Mouse (Mus musculus) embryonic facial prominence, embryonic 10.5 days (tissue): ENCODE data around the gene Eva1c. TPM values are rescaled to one million over a fixed set of nuclear protein-coding genes. Genes with fewer than 3 reads are reported as not detected.
"Not testable (repeated sequence)": the region's sequence is repeated elsewhere in the genome, so short reads cannot be mapped to it uniquely, and the experiment has no call there.

Experiments
- DNase-seq: peaks from one replicate; pipeline ENCODE4 v3.0.0-alpha.2; 2017; ENCODE audit warnings: low spot score
- H3K27ac ChIP-seq: fragments of 300-500 bp; sonication (generic); replicated peaks from 2 replicates; pipeline ENCODE4 v1.5.1; 2016; ENCODE audit warnings: mild to moderate bottlenecking
- H3K27me3 ChIP-seq: fragments of 300-500 bp; sonication (generic); replicated peaks from 2 replicates; pipeline ENCODE4 v1.6.1; 2016; ENCODE audit warnings: low read depth, mild to moderate bottlenecking; ENCODE audit not compliant: poor library complexity, severe bottlenecking
- H3K36me3 ChIP-seq: fragments of 300-500 bp; sonication (generic); replicated peaks from 2 replicates; pipeline ENCODE4 v1.6.1; 2016; ENCODE audit warnings: mild to moderate bottlenecking, moderate library complexity
- H3K4me1 ChIP-seq: fragments of 300-500 bp; sonication (generic); 2 replicates; pipeline ENCODE4 v1.6.1; 2016
- H3K4me3 ChIP-seq: fragments of 300-500 bp; sonication (generic); 2 replicates; pipeline ENCODE4 v1.5.1; 2016; ENCODE audit warnings: mild to moderate bottlenecking, moderate library complexity
- H3K9me3 ChIP-seq: fragments of 300-500 bp; sonication (generic); 2 replicates; pipeline ENCODE4 v1.6.1; 2016; ENCODE audit warnings: mild to moderate bottlenecking
- WGBS: fragments of 180-500 bp; shearing (Covaris S2); methylation state at CpG from one replicate; pipeline ENCODE4 v1.1.7; 2016; 5-methylcytosine and 5-hydroxymethylcytosine counted together
- polyA plus RNA-seq: library from polyadenylated mRNA; unstranded; fragments of >200 nt; fragmentation: Nextera tagmentation; extraction: Ambion mirVana; gene quantifications from 2 replicates; pipeline ENCODE4 v1.2.1, GENCODE M21; 2016

Eva1c gene
- polyA plus RNA-seq, 1 experiment from 2014 or later, result 0.36 TPM

- peaks cover 9% of the 10 kb centered on the region for H3K4me1 ChIP-seq
- H3K27me3 ChIP-seq, result no peaks in the 10 kb centered on the region
- H3K4me3 ChIP-seq, result no peak overlapping the region
- DNase-seq, result no peak
- no peaks in the 10 kb centered on the region for H3K9me3 ChIP-seq
- peaks cover 62% of the 10 kb centered on the region for H3K36me3 ChIP-seq
- no peak overlapping the region for H3K27ac ChIP-seq
- 92% methylated on average over 5 of the region's 5 CpGs for WGBS
These were observed 22.1 kb upstream of the Eva1c start for GRCm38 (mm10) chr16:90804466-90804865.

GRCm38 (mm10) chr16:90809975-90810715 lies 16.4 kb upstream of the Eva1c start, which contains the start of gene Urb1:
Gene Urb1, minus strand, starts transcription at chr16:90810413.
- WGBS, result under 1% methylated on average over 47 of the region's 47 CpGs
- H3K9me3 ChIP-seq, result no peaks in the 10 kb centered on the region
- H3K27ac ChIP-seq, result peak within 1 kb of the TSS; percentile 78

GRCm38 (mm10) chr16:90810716-90811256 lies 15.7 kb upstream of the Eva1c start:
- H3K4me3 ChIP-seq, result peak overlapping the region; percentile 85
- no peaks in the 10 kb centered on the region for H3K27me3 ChIP-seq
- DNase-seq, result no peak
- peak overlapping the region; percentile 65 for H3K27ac ChIP-seq
- H3K4me1 ChIP-seq, result peaks cover 23% of the 10 kb centered on the region
- H3K9me3 ChIP-seq, result no peaks in the 10 kb centered on the region
- WGBS, result 52% methylated on average over 11 of the region's 11 CpGs
- H3K36me3 ChIP-seq, result 0 out of 2 replicates have a peak, but pooled peaks cover 5% of the 10 kb centered on the region

More at GRCm38 (mm10) chr16:90809975-90810715, 16.4 kb upstream of the Eva1c start, which contains the start of gene Urb1:
- DNase-seq, result peak; percentile 100
- Histone ChIP-seq H3K4me3 (peak within 1 kb of the TSS; percentile 85), H3K27me3 (no peaks in the 10 kb centered on the region), H3K4me1 (peaks cover 23% of the 10 kb centered on the region), H3K36me3 (peaks cover 8% of the 10 kb centered on the region)

GRCm38 (mm10) chr16:90812086-90812485 lies 14.4 kb upstream of the Eva1c start:
- 85% methylated on average over 5 of the region's 5 CpGs for WGBS
- Histone ChIP-seq H3K36me3 (0 out of 2 replicates have a peak, but pooled peaks cover 5% of the 10 kb centered on the region), H3K9me3 (no peaks in the 10 kb centered on the region), H3K27ac (no peak overlapping the region), H3K4me3 (no peak overlapping the region), H3K27me3 (no peaks in the 10 kb centered on the region), H3K4me1 (peaks cover 23% of the 10 kb centered on the region)
- no peak for DNase-seq

GRCm38 (mm10) chr16:90820326-90820725 lies 6.2 kb upstream of the Eva1c start:
- DNase-seq, result no peak
- H3K27ac ChIP-seq, result no peak overlapping the region
- no peaks in the 10 kb centered on the region; the same call in 1 of the 2 replicates for H3K27me3 ChIP-seq
- 83% methylated on average over 6 of the region's 6 CpGs for WGBS
- H3K4me1 ChIP-seq, result 0 out of 2 replicates have a peak, but pooled peaks cover 6% of the 10 kb centered on the region
- H3K4me3 ChIP-seq, result no peak overlapping the region
- H3K36me3 ChIP-seq, result no peaks in the 10 kb centered on the region
- H3K9me3 ChIP-seq, result no peaks in the 10 kb centered on the region

GRCm38 (mm10) chr16:90821046-90821697 lies 5.3 kb upstream of the Eva1c start:
- Histone ChIP-seq H3K27ac (no peak overlapping the region), H3K9me3 (no peaks in the 10 kb centered on the region), H3K27me3 (no peaks in the 10 kb centered on the region; the same call in 1 of the 2 replicates), H3K4me1 (0 out of 2 replicates have a peak, but pooled peaks cover 6% of the 10 kb centered on the region), H3K36me3 (no peaks in the 10 kb centered on the region), H3K4me3 (no peak overlapping the region)
- DNase-seq, result no peak
- WGBS, result 89% methylated on average over 14 of the region's 14 CpGs

- no peaks in the 10 kb centered on the region; the same call in 1 of the 2 replicates for H3K27me3 ChIP-seq
- no peaks in the 10 kb centered on the region for H3K36me3 ChIP-seq
- no peak overlapping the region for H3K4me3 ChIP-seq
- no peak for DNase-seq
- H3K27ac ChIP-seq, result no peak overlapping the region
- no peaks in the 10 kb centered on the region for H3K9me3 ChIP-seq
- 92% methylated on average over 10 of the region's 10 CpGs for WGBS
- H3K4me1 ChIP-seq, result 0 out of 2 replicates have a peak, but pooled peaks cover 6% of the 10 kb centered on the region
These were observed 4.1 kb upstream of the Eva1c start for GRCm38 (mm10) chr16:90822284-90822935.

GRCm38 (mm10) chr16:90822981-90823380 lies 3.5 kb upstream of the Eva1c start:
- no peaks in the 10 kb centered on the region for H3K9me3 ChIP-seq

GRCm38 (mm10) chr16:90823986-90824385 lies 2.5 kb upstream of the Eva1c start:
- not testable (repeated sequence) for H3K9me3 ChIP-seq, DNase-seq, H3K4me1 ChIP-seq, H3K4me3 ChIP-seq, H3K27ac ChIP-seq, H3K36me3 ChIP-seq
- peaks cover 16% of the 10 kb centered on the region for H3K27me3 ChIP-seq
- WGBS, result 76% methylated on average over 4 of the region's 4 CpGs

More at GRCm38 (mm10) chr16:90822981-90823380, 3.5 kb upstream of the Eva1c start:
- H3K4me1 ChIP-seq, result 0 out of 2 replicates have a peak, but pooled peaks cover 6% of the 10 kb centered on the region
- H3K27me3 ChIP-seq, result peaks cover 5% of the 10 kb centered on the region
- 58% methylated on average over 7 of the region's 7 CpGs for WGBS
- H3K36me3 ChIP-seq, result no peaks in the 10 kb centered on the region
- DNase-seq, result no peak
- H3K27ac ChIP-seq, result no peak overlapping the region
- H3K4me3 ChIP-seq, result no peak overlapping the region

GRCm38 (mm10) chr16:90826041-90826440 lies 478 bp upstream of the Eva1c start:
- no peak for DNase-seq
- Histone ChIP-seq H3K9me3 (no peaks in the 10 kb centered on the region), H3K4me1 (peaks cover 25% of the 10 kb centered on the region), H3K27ac (no peak overlapping the region), H3K36me3 (no peaks in the 10 kb centered on the region), H3K27me3 (peaks cover 36% of the 10 kb centered on the region), H3K4me3 (no peak overlapping the region)
- WGBS, result 86% methylated on average over 5 of the region's 5 CpGs

- H3K27me3 ChIP-seq, result peaks cover 51% of the 10 kb centered on the region
- H3K36me3 ChIP-seq, result no peaks in the 10 kb centered on the region
- no peak overlapping the region for H3K4me3 ChIP-seq
- 87% methylated on average over 9 of the region's 9 CpGs for WGBS
- no peak for DNase-seq
- H3K9me3 ChIP-seq, result no peaks in the 10 kb centered on the region
- peaks cover 39% of the 10 kb centered on the region for H3K4me1 ChIP-seq
- no peak overlapping the region for H3K27ac ChIP-seq
These were observed 979 bp downstream of the Eva1c start for GRCm38 (mm10) chr16:90827498-90827897.

GRCm38 (mm10) chr16:90829136-90829535 lies 2.6 kb downstream of the Eva1c start:
- H3K36me3 ChIP-seq, result no peaks in the 10 kb centered on the region
- no peak overlapping the region for H3K27ac ChIP-seq
- H3K4me3 ChIP-seq, result no peak overlapping the region
- WGBS, result 76% methylated on average over 7 of the region's 7 CpGs
- H3K9me3 ChIP-seq, result no peaks in the 10 kb centered on the region
- peaks cover 52% of the 10 kb centered on the region for H3K4me1 ChIP-seq
- no peak for DNase-seq
- peaks cover 66% of the 10 kb centered on the region for H3K27me3 ChIP-seq
